Mouse (Mus musculus) thymus, adult 2 months (tissue): ENCODE results near the gene St3gal4.

Experiments
- CTCF ChIP-seq: fragments of 200-500 bp; IDR thresholded peaks from 2 replicates; pipeline ENCODE4 v1.5.1; 2012; ENCODE audit warnings: mild to moderate bottlenecking, control low read depth, low read length, moderate library complexity, borderline replicate concordance; ENCODE audit not compliant: control insufficient read depth, poor library complexity, insufficient read depth; ENCODE audit errors: extremely low read depth
- POLR2A ChIP-seq: fragments of 200-500 bp; IDR thresholded peaks from 2 replicates; pipeline ENCODE4 v1.6.1; 2012; ENCODE audit warnings: mild to moderate bottlenecking, low read length, control low read depth, moderate library complexity; ENCODE audit not compliant: control insufficient read depth, poor library complexity, insufficient read depth; ENCODE audit errors: extremely low read depth

DNA sequence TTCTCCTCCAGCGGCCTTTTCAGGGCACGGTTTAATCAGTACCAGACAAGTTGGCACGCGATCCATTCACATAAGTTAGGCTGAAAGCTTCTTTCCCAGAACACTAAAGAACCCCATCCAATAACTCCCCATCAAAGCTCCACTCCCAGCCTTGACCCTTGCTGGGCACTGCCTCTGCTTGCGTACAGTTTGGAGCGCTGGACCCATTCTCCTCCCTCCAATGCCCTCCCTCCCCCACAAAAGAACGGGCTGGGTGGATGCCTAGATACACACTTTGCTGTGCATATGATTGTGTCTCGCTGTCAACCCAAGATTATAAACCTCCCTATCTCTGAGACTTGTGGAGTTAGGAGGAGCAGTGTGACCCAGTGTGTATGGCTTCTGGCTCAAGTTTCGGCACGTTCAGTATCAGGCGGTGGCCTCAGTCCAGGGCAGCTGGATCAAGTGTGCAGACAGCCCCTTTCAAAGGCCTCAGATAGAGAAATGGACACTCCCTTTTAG, 74.0 kb downstream of the St3gal4 start:
- TF ChIP-seq CTCF = no peak
- no peak for TF ChIP-seq POLR2A
